Mouse (Mus musculus): ENCODE data around the gene Btg2. TPM values are rescaled to one million over a fixed set of nuclear protein-coding genes. Genes with fewer than 3 reads are reported as not detected.

Btg2 gene
- total RNA-seq, 2 experiments from 2014 or later, result 17.0 to 18.1 TPM

- no peak for DNase-seq (ENCODE audit: extremely low spot score in 1 of 2, low spot score in 1 of 2)
These were observed 50.6 kb downstream of the Btg2 start for GRCm38 (mm10) chr1:134028161-134028846.

GRCm38 (mm10) chr1:134026741-134027140, 52.2 kb downstream of the Btg2 start:
- DNase-seq (ENCODE audit: extremely low spot score in 1 of 2, low spot score in 1 of 2), result no peak

- DNase-seq (ENCODE audit: extremely low spot score in 1 of 2, low spot score in 1 of 2), result no peak
These were observed 52.9 kb downstream of the Btg2 start for GRCm38 (mm10) chr1:134025975-134026374.

Other genes starting within 250 kb of the Btg2 start
- under 1 TPM in 1 of 2 experiments, not detected in 1; 0.49 TPM for gene Optc, start 171.1 kb downstream of the Btg2 start, total RNA-seq (2021)
- 10 to 100 TPM in 1 of 2 experiments, 1 to 10 TPM in 1; 9.2 to 11.2 TPM for gene Prelp, start 157.7 kb downstream of the Btg2 start, total RNA-seq (2021)
- 1 to 10 TPM; 3.2 to 5.4 TPM for gene Fmod, start 41.9 kb downstream of the Btg2 start, total RNA-seq (2021)
- under 1 TPM in 1 of 2 experiments, not detected in 1; 0.22 TPM for gene Chit1, start 32.1 kb upstream of the Btg2 start, total RNA-seq (2021)
- gene Chil1, start 103.1 kb upstream of the Btg2 start, total RNA-seq (2021), result 10 to 100 TPM in 1 of 2 experiments, 1 to 10 TPM in 1; 7.3 to 10.8 TPM
- gene Mybph, start 114.3 kb upstream of the Btg2 start, total RNA-seq (2021), result under 1 TPM; 0.17 to 0.19 TPM
- 100 to 1,000 TPM; 224 to 230 TPM for gene Adora1, start 156.3 kb upstream of the Btg2 start, total RNA-seq (2021)
- gene Myog, start 210.9 kb upstream of the Btg2 start, total RNA-seq (2021), result not detected